Mouse (Mus musculus) neural tube, embryonic 10.5 days (tissue): ENCODE results near the gene Gmppa.

Experiments
- DNase-seq: peaks from one replicate; pipeline ENCODE4 v3.0.0-alpha.2; 2017; ENCODE audit warnings: low spot score; ENCODE audit errors: extremely low spot score

The Gmppa gene

GRCm38 (mm10) chr1:75422823-75423471 is 12.8 kb upstream of the Gmppa start:
- peak; percentile 71 for DNase-seq

GRCm38 (mm10) chr1:75423780-75424390 is 11.8 kb upstream of the Gmppa start:
- DNase-seq = no peak

GRCm38 (mm10) chr1:75425796-75426471 is 9.8 kb upstream of the Gmppa start:
- DNase-seq = peak; percentile 86

- no peak for DNase-seq
Measured at GRCm38 (mm10) chr1:75438782-75439181, 3.1 kb downstream of the Gmppa start.

GRCm38 (mm10) chr1:75440661-75441060 is 4.9 kb downstream of the Gmppa start:
- no peak for DNase-seq

GRCm38 (mm10) chr1:75441471-75441996 is 5.8 kb downstream of the Gmppa start:
- no peak for DNase-seq

GRCm38 (mm10) chr1:75442171-75442570 is 6.4 kb downstream of the Gmppa start:
- no peak for DNase-seq

- DNase-seq = no peak
Measured at GRCm38 (mm10) chr1:75442811-75443210, 7.1 kb downstream of the Gmppa start.

- no peak for DNase-seq
Measured at GRCm38 (mm10) chr1:75443247-75444024, 7.7 kb downstream of the Gmppa start.

- no peak for DNase-seq
Measured at GRCm38 (mm10) chr1:75444208-75444607, 8.5 kb downstream of the Gmppa start.

GRCm38 (mm10) chr1:75445141-75445701 is 9.5 kb downstream of the Gmppa start:
- no peak for DNase-seq

- DNase-seq = peak; percentile 86
Measured at GRCm38 (mm10) chr1:75445751-75446611, 10.3 kb downstream of the Gmppa start.

- peak; percentile 81 for DNase-seq
Measured at GRCm38 (mm10) chr1:75446656-75447055, 10.9 kb downstream of the Gmppa start.

GRCm38 (mm10) chr1:75447265-75448051 is 11.7 kb downstream of the Gmppa start:
- DNase-seq = peak; percentile 48

GRCm38 (mm10) chr1:75448052-75448431 is 12.3 kb downstream of the Gmppa start:
- DNase-seq = peak; percentile 62

- DNase-seq = peak; percentile 42
Measured at GRCm38 (mm10) chr1:75448937-75449336, 13.2 kb downstream of the Gmppa start.

GRCm38 (mm10) chr1:75449377-75450135 is 13.8 kb downstream of the Gmppa start:
- peak; percentile 56 for DNase-seq

GRCm38 (mm10) chr1:75450314-75451005 is 14.7 kb downstream of the Gmppa start, which contains the start of gene Asic4:
Gene Asic4 (plus strand): TSS chr1:75450436.
- peak; percentile 57 for DNase-seq
